ENCODE assay signal across 12 mouse cellular contexts in the genomic region with DNA sequence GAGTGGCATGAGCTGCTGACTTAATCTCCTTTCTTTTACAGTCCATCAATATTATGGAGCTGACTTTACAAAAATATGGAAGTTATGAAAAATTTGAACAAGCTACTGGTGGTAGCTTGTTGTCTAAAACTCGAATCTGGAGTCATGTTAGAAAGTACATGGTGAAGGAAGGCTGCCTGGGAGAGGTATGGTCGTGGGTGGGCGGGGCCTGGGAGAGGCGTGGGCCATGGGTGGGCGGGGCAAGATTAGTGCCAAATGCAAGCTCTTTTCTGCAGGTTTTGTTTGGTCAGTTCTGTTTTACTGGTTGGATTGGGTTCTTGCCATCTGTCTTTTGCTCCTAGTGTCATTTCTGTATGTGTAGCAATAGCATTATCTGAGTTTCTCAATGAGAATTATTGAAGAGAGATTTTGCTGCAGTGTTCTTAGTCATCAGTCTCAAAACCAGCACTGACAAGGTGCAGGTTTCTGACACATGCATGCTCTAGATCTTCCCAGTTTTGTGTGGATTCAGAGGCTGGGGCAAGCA. TPM values are rescaled to one million over a fixed set of nuclear protein-coding genes. Genes with fewer than 3 reads are reported as not detected.
DNase-seq lines count a peak whose midpoint lies in the region; ATAC-seq and TF ChIP-seq lines count a peak whose summit lies in the region.
"Had no signal": no experiment of that assay in that cellular context is flagged by ENCODE, and none has a peak within 500 bp of the region (broad histone marks: within the 10 kb centered on the region; RNA-seq: fewer than 3 reads in every experiment).

No protein-coding gene starts in this region.

- ATAC-seq in lung, postnatal 0 days, result peak; percentile 37

- H3K36me3 ChIP-seq in lung, postnatal 0 days (ENCODE audit: insufficient read depth, low read length), result no peaks in the 10 kb centered on the region

- H3K9ac ChIP-seq in lung, postnatal 0 days (replicated peaks; ENCODE audit: low read depth), result no peak overlapping the region

- H3K9me3 ChIP-seq in lung, postnatal 0 days (ENCODE audit: low read length), result no peaks in the 10 kb centered on the region
- H3K9me3 ChIP-seq: midbrain, embryonic 10.5 days had no signal

- no peaks in the 10 kb centered on the region for H3K27me3 ChIP-seq in lung, postnatal 0 days (replicated peaks; ENCODE audit: insufficient read depth, low read length)

- DNase-seq in embryo, embryonic 10.5 days (ENCODE audit: low spot score), result peak; percentile 22
- no peak for DNase-seq in embryo, embryonic 10 days (ENCODE audit: low spot score)
- peak; percentile 38 for DNase-seq in lung, postnatal 0 days (ENCODE audit: low spot score)
- DNase-seq in lung, postnatal 4 days, result no peak
- peak; percentile 67 for DNase-seq in liver
- DNase-seq in layer of hippocampus, postnatal 14 days (ENCODE audit: low spot score in 2 of 2), result no peak
- no peak for DNase-seq in frontal cortex, postnatal 36 days (ENCODE audit: low spot score in 2 of 2)
- no peak for DNase-seq in adrenal gland, postnatal 10 days
- DNase-seq: gastrocnemius, postnatal 14 days had no signal

- H3K4me1 ChIP-seq in lung, postnatal 0 days (ENCODE audit: insufficient read depth, low read depth, low read length), result peaks cover 2% of the 10 kb centered on the region; the same call in 1 of the 2 replicates

- H3K4me3 ChIP-seq in lung, postnatal 0 days (ENCODE audit: low read depth, low read length), result no peak overlapping the region
- H3K4me3 ChIP-seq: midbrain, embryonic 10.5 days had no signal

- TF ChIP-seq EP300 in lung, postnatal 0 days (IDR thresholded peaks at IDR 0.05), result no peak

- 0 out of 2 replicates have a peak overlapping the region, but pooled peaks have one; percentile 11 for H3K4me2 ChIP-seq in lung, postnatal 0 days (replicated peaks; ENCODE audit: low read depth, low read length)

- 22% methylated on average over 5 of the region's 5 CpGs for WGBS in lung, postnatal 0 days

- H3K27ac ChIP-seq in lung, postnatal 0 days (ENCODE audit: low read length), result no peak overlapping the region
- H3K27ac ChIP-seq: midbrain, embryonic 10.5 days had no signal

- no peak for TF ChIP-seq CTCF in lung, postnatal 0 days (IDR thresholded peaks at IDR 0.05)

RNA-seq across cellular contexts. Expression of a gene that starts 19.1 kb away (rescaled TPM):
- polyA plus RNA-seq in lung, postnatal 0 days (2015; fragmentation: Nextera tagmentation; extraction: Ambion mirVana), result 4.5 and 4.9 TPM in 2 replicates
- total RNA-seq in layer of hippocampus, postnatal 14 days (2021), result 1 to 10 TPM; 7.1 to 7.2 TPM
- total RNA-seq in adrenal gland, postnatal 10 days (2021), result 1 to 10 TPM; 4.3 to 5.2 TPM

RNA-seq across cellular contexts. Expression of a gene that starts 23.7 kb away (rescaled TPM):
- not detected in 2 replicates for polyA plus RNA-seq in lung, postnatal 0 days (2015; fragmentation: Nextera tagmentation; extraction: Ambion mirVana)
- not detected for total RNA-seq in layer of hippocampus, postnatal 14 days (2021)
- total RNA-seq in adrenal gland, postnatal 10 days (2021), result not detected
- total RNA-seq: adrenal gland, adult 18-20 months; gastrocnemius, postnatal 14 days had no signal
- polyA plus RNA-seq: large intestine, adult 2 months; midbrain, embryonic 10.5 days had no signal

RNA-seq across cellular contexts. Expression of a gene that starts 39.2 kb away (rescaled TPM):
- polyA plus RNA-seq in lung, postnatal 0 days (2015; fragmentation: Nextera tagmentation; extraction: Ambion mirVana), result 67.6 and 68.1 TPM in 2 replicates
- 10 to 100 TPM; 37.2 to 37.4 TPM for total RNA-seq in layer of hippocampus, postnatal 14 days (2021)
- total RNA-seq in adrenal gland, postnatal 10 days (2021), result 10 to 100 TPM; 42.9 to 44.0 TPM

RNA-seq across cellular contexts. Expression of a gene that starts 41.4 kb away (rescaled TPM):
- 2.8 and 4.2 TPM in 2 replicates for polyA plus RNA-seq in lung, postnatal 0 days (2015; fragmentation: Nextera tagmentation; extraction: Ambion mirVana)
- total RNA-seq in layer of hippocampus, postnatal 14 days (2021), result 10 to 100 TPM; 15.5 to 16.2 TPM
- total RNA-seq in adrenal gland, postnatal 10 days (2021), result 10 to 100 TPM; 15.8 to 19.8 TPM

RNA-seq across cellular contexts. Expression of a gene that starts 45.1 kb away (rescaled TPM):
- 7.1 and 11.2 TPM in 2 replicates for polyA plus RNA-seq in lung, postnatal 0 days (2015; fragmentation: Nextera tagmentation; extraction: Ambion mirVana)
- total RNA-seq in layer of hippocampus, postnatal 14 days (2021), result 10 to 100 TPM; 21.3 to 23.0 TPM
- 10 to 100 TPM; 12.0 to 16.4 TPM for total RNA-seq in adrenal gland, postnatal 10 days (2021)

Comparison
In these comparisons a context has a peak if more than half of its experiments do, and no peak if none do; other contexts are left out.
1. DNase-seq: peak in embryo, embryonic 10.5 days (single experiment), lung, postnatal 0 days (single experiment) and liver (single experiment); none in embryo, embryonic 10 days (single experiment), lung, postnatal 4 days (0 of 2), layer of hippocampus, postnatal 14 days (0 of 2), frontal cortex, postnatal 36 days (0 of 2) and adrenal gland, postnatal 10 days (single experiment).